Mouse (Mus musculus) thymus, adult 2 months (tissue): Measurements from ENCODE around the gene Col4a2.

Source experiments
- CTCF ChIP-seq: fragments of 200-500 bp; IDR thresholded peaks from 2 replicates; pipeline ENCODE4 v1.5.1; 2012; ENCODE audit warnings: mild to moderate bottlenecking, control low read depth, low read length, moderate library complexity, borderline replicate concordance; ENCODE audit not compliant: control insufficient read depth, poor library complexity, insufficient read depth; ENCODE audit errors: extremely low read depth
- POLR2A ChIP-seq: fragments of 200-500 bp; IDR thresholded peaks from 2 replicates; pipeline ENCODE4 v1.6.1; 2012; ENCODE audit warnings: mild to moderate bottlenecking, low read length, control low read depth, moderate library complexity; ENCODE audit not compliant: control insufficient read depth, poor library complexity, insufficient read depth; ENCODE audit errors: extremely low read depth

GRCm38 (mm10) chr8:11459016-11459415, 146.4 kb downstream of the Col4a2 start:
- TF ChIP-seq CTCF, result no peak
- no peak for TF ChIP-seq POLR2A
